Mouse (Mus musculus): ENCODE results near the gene Slc25a13. TPM values are rescaled to one million over a fixed set of nuclear protein-coding genes. Genes with fewer than 3 reads are reported as not detected.

Gene Slc25a13
- total and polyA plus RNA-seq, 3 experiments = not detected

GRCm38 (mm10) chr6:6162993-6163623, 53.9 kb downstream of the Slc25a13 start:
- H3K4me1 ChIP-seq (ENCODE audit: control insufficient read depth in 1 of 2, insufficient read depth in 2 of 2) = no peaks in the 10 kb centered on the region
- H3K36me3 ChIP-seq (replicated peaks in 1 of 2; ENCODE audit: control insufficient read depth in 1 of 2, insufficient read depth in 1 of 2, low read length in 1 of 2) = no peaks in the 10 kb centered on the region
- TF ChIP-seq RAD21 (IDR thresholded peaks at IDR 0.05; ENCODE audit: low read depth, low read length) (no peak), USF1 (IDR thresholded peaks at IDR 0.05; ENCODE audit: low read depth, low read length) (no peak), MYC (IDR thresholded peaks at IDR 0.05; ENCODE audit: low read depth, low read length) (no peak), SMC3 (IDR thresholded peaks at IDR 0.05; ENCODE audit: low read depth, low read length) (no peak), POLR2AphosphoS2 (IDR thresholded peaks at IDR 0.05; ENCODE audit: low read depth, low read length) (no peak), HCFC1 (IDR thresholded peaks at IDR 0.05; ENCODE audit: low read depth, low read length) (no peak), JUND (conservative IDR thresholded peaks at IDR 0.05; ENCODE audit: low read depth, low read length) (no peak), TCF12 (IDR thresholded peaks at IDR 0.05; ENCODE audit: low read depth, low read length) (no peak), EP300 (IDR thresholded peaks at IDR 0.05; ENCODE audit: low read length) (no peak)
- no peak overlapping the region for H3K27ac ChIP-seq (ENCODE audit: insufficient read depth, low read depth)
- dilution Hi-C loops (cut with MboI; ENCODE audit: extremely low pct_ligation_motif_present, extremely low pct_unique_long_range_greater_than_20kb, low sequenced_read_pairs) (no loop called here), in situ Hi-C loops (cut with MboI; ENCODE audit: low pct_ligation_motif_present, low pct_unique_long_range_greater_than_20kb, low sequenced_read_pairs) (no loop called here)
- H3K27me3 ChIP-seq (replicated peaks) = no peaks in the 10 kb centered on the region
- no peak for DNase-seq (ENCODE audit: extremely low read depth)
- no peaks in the 10 kb centered on the region for H3K9me3 ChIP-seq (replicated peaks; ENCODE audit: low read length)
- H3K79me2 ChIP-seq (replicated peaks; ENCODE audit: control insufficient read depth, extremely low read depth, insufficient read depth, poor library complexity, severe bottlenecking) = no peaks in the 10 kb centered on the region
- H3K9ac ChIP-seq (ENCODE audit: insufficient read depth, low read depth) = no peak overlapping the region
- H3K4me3 ChIP-seq (replicated peaks in 1 of 3; ENCODE audit: low read depth in 2 of 3, low read length in 2 of 3, poor library complexity in 1 of 3) = no peak overlapping the region
- no peak overlapping the region for H3K4me2 ChIP-seq (ENCODE audit: insufficient read depth, low read depth, poor library complexity, severe bottlenecking)

- dilution Hi-C loops (cut with MboI; ENCODE audit: extremely low pct_ligation_motif_present, extremely low pct_unique_long_range_greater_than_20kb, low sequenced_read_pairs) = no loop called here
- no peak overlapping the region for H3K27ac ChIP-seq (ENCODE audit: insufficient read depth, low read depth)
Observed at GRCm38 (mm10) chr6:6162146-6162545, 54.8 kb downstream of the Slc25a13 start.

DNA sequence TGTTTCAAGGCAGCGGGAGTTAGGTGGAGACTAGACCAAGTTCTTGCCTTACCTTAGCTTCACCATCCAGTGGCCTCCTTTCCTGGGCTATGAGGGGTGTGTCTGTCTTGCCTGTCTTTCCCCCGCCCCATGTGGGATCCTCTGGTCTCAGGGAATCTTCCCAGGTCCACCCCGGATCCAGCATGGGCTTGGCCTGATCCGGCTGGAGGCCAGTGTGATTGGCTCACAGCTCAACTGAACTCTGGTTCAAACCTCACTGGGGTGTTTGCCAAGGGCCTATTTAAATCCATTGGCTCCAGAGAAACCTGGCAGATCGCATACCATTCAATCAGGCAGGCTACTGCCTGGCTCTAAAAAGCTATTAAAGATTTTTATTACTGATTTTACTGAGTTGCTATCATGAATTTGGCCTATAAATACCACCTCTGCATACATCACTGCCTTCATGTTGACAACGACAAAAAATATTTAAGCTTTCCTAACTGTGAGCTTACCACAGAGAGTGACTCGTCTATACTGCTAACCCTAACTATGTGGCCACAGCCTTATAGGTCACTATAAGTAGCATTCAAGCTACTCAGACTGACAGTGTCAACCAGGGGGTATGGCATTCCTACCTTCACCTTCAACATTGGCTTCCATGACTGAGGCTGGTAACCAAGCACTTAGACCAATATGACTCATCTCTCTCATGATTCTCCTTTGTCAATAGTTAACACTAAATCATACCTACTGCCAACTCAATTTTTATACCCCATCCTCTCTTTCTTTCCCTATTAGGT, 56.1 kb downstream of the Slc25a13 start:
- H3K4me1 ChIP-seq (ENCODE audit: control insufficient read depth in 1 of 2, insufficient read depth in 2 of 2) = no peaks in the 10 kb centered on the region
- no peak overlapping the region for H3K9ac ChIP-seq (ENCODE audit: insufficient read depth, low read depth)
- no peak for DNase-seq (ENCODE audit: extremely low read depth)
- H3K4me3 ChIP-seq (replicated peaks in 1 of 3; ENCODE audit: low read depth in 2 of 3, low read length in 2 of 3, poor library complexity in 1 of 3) = no peak overlapping the region
- no peak overlapping the region for H3K27ac ChIP-seq (ENCODE audit: insufficient read depth, low read depth)
- no peaks in the 10 kb centered on the region for H3K27me3 ChIP-seq (replicated peaks)
- TF ChIP-seq SIN3A (IDR thresholded peaks at IDR 0.05; ENCODE audit: low read length) (no peak), SMC3 (IDR thresholded peaks at IDR 0.05; ENCODE audit: low read depth, low read length) (no peak)
- H3K36me3 ChIP-seq (replicated peaks in 1 of 2; ENCODE audit: control insufficient read depth in 1 of 2, insufficient read depth in 1 of 2, low read length in 1 of 2) = no peaks in the 10 kb centered on the region
- no peaks in the 10 kb centered on the region for H3K79me2 ChIP-seq (replicated peaks; ENCODE audit: control insufficient read depth, extremely low read depth, insufficient read depth, poor library complexity, severe bottlenecking)
- no peak overlapping the region for H3K4me2 ChIP-seq (ENCODE audit: insufficient read depth, low read depth, poor library complexity, severe bottlenecking)
- dilution Hi-C loops (cut with MboI; ENCODE audit: extremely low pct_ligation_motif_present, extremely low pct_unique_long_range_greater_than_20kb, low sequenced_read_pairs) (no loop called here), in situ Hi-C loops (cut with MboI; ENCODE audit: low pct_ligation_motif_present, low pct_unique_long_range_greater_than_20kb, low sequenced_read_pairs) (no loop called here)
- H3K9me3 ChIP-seq (replicated peaks; ENCODE audit: low read length) = no peaks in the 10 kb centered on the region

More at GRCm38 (mm10) chr6:6162146-6162545, 54.8 kb downstream of the Slc25a13 start:
- Histone ChIP-seq H3K79me2 (replicated peaks; ENCODE audit: control insufficient read depth, extremely low read depth, insufficient read depth, poor library complexity, severe bottlenecking) (no peaks in the 10 kb centered on the region), H3K27me3 (replicated peaks) (no peaks in the 10 kb centered on the region), H3K4me3 (replicated peaks in 1 of 3; ENCODE audit: low read depth in 2 of 3, low read length in 2 of 3, poor library complexity in 1 of 3) (no peak overlapping the region), H3K36me3 (replicated peaks in 1 of 2; ENCODE audit: control insufficient read depth in 1 of 2, insufficient read depth in 1 of 2, low read length in 1 of 2) (no peaks in the 10 kb centered on the region), H3K9ac (ENCODE audit: insufficient read depth, low read depth) (no peak overlapping the region), H3K9me3 (replicated peaks; ENCODE audit: low read length) (no peaks in the 10 kb centered on the region), H3K4me2 (ENCODE audit: insufficient read depth, low read depth, poor library complexity, severe bottlenecking) (no peak overlapping the region), H3K4me1 (ENCODE audit: control insufficient read depth in 1 of 2, insufficient read depth in 2 of 2) (no peaks in the 10 kb centered on the region)
- in situ Hi-C loops (cut with MboI; ENCODE audit: low pct_ligation_motif_present, low pct_unique_long_range_greater_than_20kb, low sequenced_read_pairs) = no loop called here
- DNase-seq (ENCODE audit: extremely low read depth) = no peak
- TF ChIP-seq SMC3 (IDR thresholded peaks at IDR 0.05; ENCODE audit: low read depth, low read length) (no peak), BHLHE40 (IDR thresholded peaks at IDR 0.05; ENCODE audit: low read depth, low read length) (no peak)
